Mouse (Mus musculus) spleen, adult 12 weeks (tissue): ENCODE results near the gene Pogz.
"Not testable (repeated sequence)": the region's sequence is repeated elsewhere in the genome, so short reads cannot be mapped to it uniquely, and the experiment has no call there.

Source experiments
- DNase-seq: peaks from one replicate; pipeline ENCODE4 v3.0.0; 2022; ENCODE audit warnings: low spot score

Gene Pogz

GRCm38 (mm10) chr3:94915903-94916741 is 78.8 kb downstream of the Pogz start:
- DNase-seq, result no peak

- DNase-seq, result no peak
Measured at GRCm38 (mm10) chr3:94917816-94918361, 80.5 kb downstream of the Pogz start.

GRCm38 (mm10) chr3:94918845-94919244 is 81.5 kb downstream of the Pogz start:
- no peak for DNase-seq

- DNase-seq, result no peak
Measured at GRCm38 (mm10) chr3:94921104-94921503, 83.7 kb downstream of the Pogz start.

- DNase-seq, result no peak
Measured at GRCm38 (mm10) chr3:94922333-94922732, 85.0 kb downstream of the Pogz start.

GRCm38 (mm10) chr3:94924688-94925087 is 87.3 kb downstream of the Pogz start:
- no peak for DNase-seq

- DNase-seq, result not testable (repeated sequence)
Measured at GRCm38 (mm10) chr3:94926301-94926736, 89.0 kb downstream of the Pogz start.

GRCm38 (mm10) chr3:94928979-94929378 is 91.6 kb downstream of the Pogz start:
- DNase-seq, result not testable (repeated sequence)

GRCm38 (mm10) chr3:94930386-94931266 is 93.3 kb downstream of the Pogz start:
- not testable (repeated sequence) for DNase-seq

GRCm38 (mm10) chr3:94931427-94932082 is 94.2 kb downstream of the Pogz start:
- not testable (repeated sequence) for DNase-seq
